Mouse (Mus musculus): ENCODE measurements around the gene Pxt1.
A peak's percentile ranks its signal among the peaks of the same experiment; 100 is the strongest.

Gene Pxt1

GRCm38 (mm10) chr17:28947011-28947939 is 3.6 kb upstream of the Pxt1 start:
- no peak for DNase-seq

DNA sequence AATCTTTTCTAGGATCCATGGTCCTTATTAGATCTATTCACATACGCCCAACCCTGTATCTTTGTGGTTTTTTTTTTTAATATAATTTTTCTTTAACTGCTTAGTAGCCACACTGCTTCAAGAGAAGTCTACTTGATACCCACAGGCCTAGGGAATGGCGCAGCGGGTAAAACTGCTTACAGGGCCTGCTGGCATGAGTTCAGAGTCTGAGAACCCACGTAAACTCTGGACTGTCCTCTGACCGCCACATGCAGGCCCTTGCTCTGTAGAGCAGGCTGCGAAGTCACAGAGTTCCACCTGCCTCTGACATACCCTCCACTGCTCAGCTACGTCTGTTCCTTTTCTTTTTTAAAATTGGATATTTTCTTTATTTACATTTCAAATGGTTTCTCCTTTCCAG is 841 bp upstream of the Pxt1 start:
- DNase-seq = peak; percentile 72 to 84

DNA sequence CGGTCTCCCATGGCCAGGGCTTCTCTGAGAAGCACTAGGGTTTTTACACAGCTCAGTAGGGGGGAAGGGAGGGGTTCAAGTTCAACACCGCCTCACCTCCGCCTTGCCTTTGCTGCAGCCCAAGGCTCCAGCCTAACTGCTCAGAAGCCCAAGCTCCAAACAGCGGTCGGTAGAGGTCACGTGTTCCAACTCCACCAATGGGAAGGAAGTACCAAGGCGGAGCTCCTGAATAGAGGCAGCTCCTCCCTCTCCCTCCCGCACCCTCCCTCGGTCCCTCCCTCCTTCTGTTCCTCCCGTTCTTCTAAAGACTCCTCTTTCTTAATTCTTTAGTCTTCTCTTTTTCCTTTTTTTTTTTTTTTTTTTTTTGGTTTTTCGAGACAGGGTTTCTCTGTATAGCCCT is 1.5 kb downstream of the Pxt1 start:
- DNase-seq = peak in 1 of 2 experiments; percentile 30

GRCm38 (mm10) chr17:28940776-28941555 is 2.7 kb downstream of the Pxt1 start:
- no peak for DNase-seq

GRCm38 (mm10) chr17:28936622-28937345 is 6.9 kb downstream of the Pxt1 start:
- peak; percentile 85 to 86 for DNase-seq

- no peak for DNase-seq
Observed at GRCm38 (mm10) chr17:28936133-28936532, 7.5 kb downstream of the Pxt1 start.

GRCm38 (mm10) chr17:28934120-28934916 is 9.3 kb downstream of the Pxt1 start:
- DNase-seq = no peak

DNA sequence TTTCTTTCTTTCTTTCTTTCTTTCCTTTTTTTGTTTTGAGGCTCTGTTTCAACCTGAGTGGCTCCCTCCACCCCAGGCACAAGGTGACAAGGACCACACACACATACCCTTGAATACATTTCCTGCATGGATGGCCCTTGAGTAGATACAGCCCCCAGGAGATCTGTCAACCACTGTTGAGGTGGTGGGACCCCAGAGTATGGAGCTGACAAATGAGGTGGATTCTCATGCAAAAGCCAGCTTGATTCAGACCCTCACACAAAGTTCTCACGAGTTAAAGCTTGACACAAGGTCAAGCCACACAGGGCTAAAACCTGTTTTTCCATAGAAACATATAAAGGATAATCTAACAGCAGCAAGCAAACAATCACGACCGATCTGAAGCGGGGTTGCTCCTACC is 11.4 kb downstream of the Pxt1 start:
- DNase-seq = no peak

- no peak for DNase-seq
Observed at GRCm38 (mm10) chr17:28931436-28932211, 12.0 kb downstream of the Pxt1 start.

DNA sequence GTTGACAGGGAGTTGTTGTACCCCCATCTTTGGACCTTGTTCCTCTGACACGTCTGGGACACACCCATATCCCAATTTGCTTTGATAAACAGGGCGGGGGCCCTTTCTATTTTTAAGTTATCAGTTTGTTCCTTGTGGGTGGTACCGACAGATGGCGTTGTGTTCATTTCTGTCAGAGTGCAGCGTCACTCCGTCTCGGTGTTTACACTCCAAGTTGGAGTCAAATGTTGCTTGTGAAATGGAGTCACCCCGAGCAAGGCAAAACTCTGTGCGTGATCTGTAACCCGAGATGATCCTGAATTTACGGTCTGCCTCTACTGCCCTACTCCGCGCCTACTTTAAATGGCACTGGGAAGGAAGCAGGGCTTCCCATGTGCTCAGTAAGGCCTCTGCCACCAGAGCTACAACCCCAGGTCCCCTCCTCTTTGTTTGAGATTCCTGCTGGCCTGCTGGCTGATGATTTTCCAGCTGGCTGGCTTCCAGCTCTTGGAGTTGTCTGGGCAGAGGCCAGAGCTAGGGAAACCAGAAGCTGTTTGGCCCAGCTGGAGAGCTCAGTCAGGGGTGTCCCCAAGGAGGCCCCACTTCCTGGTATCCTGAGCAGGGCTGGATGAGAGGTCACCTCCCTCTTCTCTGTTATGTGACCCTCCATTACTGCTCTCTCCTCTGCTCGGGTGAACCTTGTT is 13.1 kb downstream of the Pxt1 start:
- peak; percentile 96 to 98 for DNase-seq

- no peak for DNase-seq
Observed at GRCm38 (mm10) chr17:28929369-28929768, 14.3 kb downstream of the Pxt1 start.

GRCm38 (mm10) chr17:28928004-28928403 is 15.6 kb downstream of the Pxt1 start:
- DNase-seq = peak in 1 of 2 experiments; percentile 41

DNA sequence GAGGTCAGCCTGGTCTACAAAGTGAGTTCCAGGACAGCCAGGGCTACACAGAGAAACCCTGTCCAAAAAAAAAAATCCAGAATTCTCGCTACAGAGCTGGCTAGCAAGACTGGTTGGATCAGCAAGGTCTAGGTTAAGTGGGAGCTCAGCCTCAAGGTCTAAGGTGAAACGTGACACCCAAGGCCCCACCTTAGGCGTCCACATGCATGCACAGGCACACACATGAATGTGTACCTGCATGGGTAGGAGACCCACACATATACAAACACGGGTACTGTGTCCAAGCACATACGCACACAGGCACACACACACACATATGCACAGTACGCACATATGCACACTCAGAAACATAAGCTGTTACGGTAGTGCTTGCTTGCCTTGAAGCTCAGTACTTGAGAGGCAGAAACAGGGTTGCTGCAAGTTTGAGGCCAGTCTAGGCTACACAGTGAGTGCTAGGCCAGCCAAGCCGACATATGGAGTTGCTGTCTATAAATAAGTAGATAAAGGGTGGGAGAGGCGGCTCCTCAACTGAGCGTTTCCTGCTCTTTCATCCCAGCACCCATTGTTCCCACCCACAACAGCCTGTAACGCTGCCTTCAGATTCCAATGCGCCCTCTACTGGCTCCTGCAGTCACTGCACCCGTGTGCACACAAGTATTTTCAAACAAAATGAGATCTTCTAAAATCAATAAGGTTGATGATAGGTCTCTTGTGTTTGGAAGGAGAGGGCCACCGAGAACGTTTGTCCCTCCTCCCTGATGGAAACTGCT is 16.6 kb downstream of the Pxt1 start:
- peak; percentile 67 to 76 for DNase-seq

DNA sequence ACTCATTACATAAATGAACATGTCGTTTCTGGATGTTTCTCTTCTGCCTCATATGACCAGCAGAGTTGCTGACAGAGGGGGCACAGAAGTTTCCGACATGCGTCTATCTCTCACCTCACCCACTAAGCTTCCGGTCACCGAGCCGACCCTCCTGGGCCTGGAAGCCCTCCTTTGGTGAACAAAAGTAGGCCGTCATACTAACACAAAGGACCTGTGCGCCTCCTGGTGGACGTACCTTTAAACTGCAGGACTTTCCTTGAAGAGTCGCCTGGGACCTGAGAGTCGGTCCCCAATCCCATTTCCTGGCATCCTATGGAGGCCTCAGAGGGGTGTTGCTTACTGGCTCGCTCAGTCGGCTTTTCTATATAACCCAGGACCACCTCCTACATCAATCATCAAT is 17.3 kb downstream of the Pxt1 start:
- peak; percentile 80 to 89 for DNase-seq

GRCm38 (mm10) chr17:28924957-28925595 is 18.6 kb downstream of the Pxt1 start:
- DNase-seq = no peak

DNA sequence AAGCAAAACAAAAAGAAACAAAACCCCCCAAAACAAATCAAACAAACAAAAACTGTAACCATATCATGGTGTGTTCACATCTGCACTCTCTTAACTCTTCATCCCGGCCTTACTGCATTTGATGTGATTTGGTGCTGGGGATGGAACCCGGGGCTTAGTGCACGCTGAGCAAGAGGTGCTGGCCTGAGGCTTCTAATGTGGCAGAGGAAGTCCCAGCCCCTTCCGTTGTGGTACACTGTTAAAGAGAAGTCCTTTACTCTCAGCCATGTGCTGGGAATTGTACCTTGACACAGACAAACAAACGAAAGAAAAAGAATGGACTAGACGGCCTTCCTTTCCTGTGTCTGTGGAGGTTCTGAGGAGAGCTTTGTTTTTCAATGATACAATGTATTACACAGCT is 21.5 kb downstream of the Pxt1 start:
- no peak for DNase-seq

- no peak for DNase-seq
Observed at GRCm38 (mm10) chr17:28921086-28921485, 22.6 kb downstream of the Pxt1 start.

DNA sequence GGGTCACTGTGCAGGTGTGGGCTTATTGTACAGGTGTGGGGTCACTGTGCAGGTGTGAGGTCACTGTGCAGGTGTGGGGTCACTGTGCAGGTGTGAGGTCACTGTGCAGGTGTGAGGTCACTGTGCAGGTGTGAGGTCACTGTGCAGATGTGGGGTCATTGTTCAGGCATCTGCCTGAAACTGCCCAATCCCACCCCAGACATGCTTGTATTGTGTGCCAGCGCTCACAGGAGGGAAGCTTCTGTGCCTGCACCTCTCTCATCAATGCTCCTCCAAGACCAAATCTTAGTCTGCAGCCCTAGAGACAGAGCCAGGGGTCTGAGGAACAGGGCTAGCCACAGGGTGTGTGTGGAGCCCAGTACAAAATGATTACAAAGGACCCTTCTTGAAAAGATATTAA is 27.1 kb downstream of the Pxt1 start:
- DNase-seq = no peak

DNA sequence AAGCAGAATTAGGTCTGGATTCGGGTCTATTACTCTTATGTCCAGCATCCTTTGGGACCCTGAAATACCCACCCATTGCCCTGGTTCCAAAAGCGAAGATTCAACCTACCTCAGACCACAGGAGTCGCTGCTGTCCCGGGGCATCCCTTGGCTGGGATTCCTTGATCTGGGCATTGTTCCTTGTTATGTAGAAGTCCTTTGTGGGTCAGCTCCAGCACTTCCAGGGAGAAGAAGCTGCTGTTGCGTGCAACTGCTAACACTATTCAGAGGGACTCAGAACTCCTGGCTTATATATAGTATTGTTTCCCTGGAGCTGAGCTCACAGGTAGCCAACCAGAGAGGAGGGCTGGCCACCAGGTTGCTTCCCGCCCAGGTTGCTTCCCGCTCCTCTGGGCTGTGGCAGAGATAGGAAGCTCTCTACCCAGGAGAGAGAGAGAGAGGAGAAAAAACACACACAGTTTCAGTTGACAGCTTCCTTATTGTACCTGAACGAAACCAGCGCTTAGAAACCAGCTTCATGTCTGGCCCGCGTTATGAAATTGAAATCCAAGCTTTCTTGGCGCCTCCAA is 28.5 kb downstream of the Pxt1 start, which contains the start of gene 4930539E08Rik:
Gene 4930539E08Rik, minus strand, starts transcription at position 265 of the 569 bp plus-strand sequence.
- no peak for DNase-seq
